Mouse (Mus musculus) embryonic facial prominence, embryonic 15.5 days (tissue): Measurements from ENCODE around the gene Tmem184b. TPM values are rescaled to one million over a fixed set of nuclear protein-coding genes. Genes with fewer than 3 reads are reported as not detected.

Source experiments
- ATAC-seq: fragments of 200-750 bp; cut with Nextera tagmentation; 2 replicates; pipeline ENCODE4 v1.8.0; 2017; ENCODE audit warnings: low read depth, moderate TSS enrichment; ENCODE audit not compliant: insufficient number of reproducible peaks, low FRiP score, low TSS enrichment
- H3K27ac ChIP-seq: fragments of 300-500 bp; sonication (generic); replicated peaks from 2 replicates; pipeline ENCODE4 v1.5.1; 2015; ENCODE audit warnings: mild to moderate bottlenecking, inconsistent platforms
- H3K27me3 ChIP-seq: fragments of 300-500 bp; sonication (generic); 2 replicates; pipeline ENCODE4 v1.6.1; 2015; ENCODE audit warnings: inconsistent platforms
- H3K36me3 ChIP-seq: fragments of 300-500 bp; sonication (generic); 2 replicates; pipeline ENCODE4 v1.6.1; 2015; ENCODE audit warnings: mild to moderate bottlenecking, inconsistent platforms
- H3K4me1 ChIP-seq: fragments of 300-500 bp; sonication (generic); 2 replicates; pipeline ENCODE4 v1.6.1; 2015; ENCODE audit warnings: inconsistent platforms
- H3K4me2 ChIP-seq: fragments of 300-500 bp; sonication (generic); replicated peaks from 2 replicates; pipeline ENCODE4 v1.6.1; 2015; ENCODE audit warnings: mild to moderate bottlenecking, inconsistent platforms
- H3K4me3 ChIP-seq: fragments of 300-500 bp; sonication (generic); replicated peaks from 2 replicates; pipeline ENCODE4 v1.5.1; 2015; ENCODE audit warnings: mild to moderate bottlenecking, inconsistent platforms
- H3K9ac ChIP-seq: fragments of 300-500 bp; sonication (generic); 2 replicates; pipeline ENCODE4 v1.6.1; 2015; ENCODE audit warnings: inconsistent platforms
- H3K9me3 ChIP-seq: fragments of 300-500 bp; sonication (generic); replicated peaks from 2 replicates; pipeline ENCODE4 v1.6.1; 2016; ENCODE audit warnings: inconsistent platforms
- WGBS: fragments of 180-500 bp; shearing (Covaris S2); methylation state at CpG from one replicate; pipeline ENCODE4 v1.1.7; 2015; 5-methylcytosine and 5-hydroxymethylcytosine counted together
- polyA plus RNA-seq: library from polyadenylated mRNA; unstranded; fragments of >200 nt; fragmentation: Nextera tagmentation; extraction: Ambion mirVana; gene quantifications from 2 replicates; pipeline ENCODE4 v1.2.1, GENCODE M21; 2015

Gene Tmem184b
- 87.4 and 92.8 TPM in 2 replicates for polyA plus RNA-seq

DNA sequence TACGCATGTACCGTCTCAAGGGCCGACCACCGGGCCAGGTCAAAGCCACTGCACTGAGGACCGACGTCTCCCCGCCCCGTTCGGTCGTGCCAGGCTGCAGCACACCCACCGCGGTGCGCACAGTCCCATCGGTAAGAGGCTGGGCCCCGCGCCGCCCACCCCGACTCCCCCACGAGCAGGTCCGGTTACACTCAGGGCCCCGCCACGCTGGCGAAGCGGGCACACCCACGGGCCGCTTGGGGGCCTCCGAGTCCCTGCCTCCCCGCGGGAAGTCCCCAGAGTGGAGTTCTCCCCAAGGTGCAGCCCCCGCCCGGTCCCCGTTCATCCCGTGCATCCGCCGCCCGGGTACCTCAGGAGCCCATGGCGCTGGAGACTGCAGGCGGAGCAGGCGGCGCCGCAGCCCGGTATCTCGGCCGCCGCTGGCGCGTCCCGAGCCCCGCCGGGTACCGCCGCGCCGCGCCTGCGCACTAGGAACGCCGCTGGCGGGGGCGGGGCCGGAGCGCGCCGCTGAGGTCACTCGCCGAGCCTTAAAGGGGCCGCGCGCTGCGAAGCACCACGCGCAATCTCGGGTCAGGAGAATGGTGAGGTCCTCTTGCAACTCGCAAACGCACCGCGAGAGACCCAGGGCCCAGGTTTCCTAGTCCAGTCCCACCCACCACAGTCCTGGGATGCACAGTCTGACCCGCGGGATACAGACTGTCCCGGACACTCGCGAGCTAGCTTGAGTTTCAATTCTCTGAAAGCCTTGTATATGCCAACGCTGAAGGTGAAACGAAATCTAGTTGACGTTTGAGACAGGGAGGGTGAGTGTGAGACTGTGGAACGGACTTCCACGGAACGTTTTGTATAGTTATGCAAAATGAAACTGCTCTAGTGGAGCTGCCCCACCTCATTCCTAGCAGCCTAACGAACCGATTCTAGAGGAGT, at the start of gene Tmem184b:
Tmem184b (minus strand) TSS at position 734 of the 927 bp plus-strand sequence.
- Histone ChIP-seq H3K4me1 (peaks cover 57% of the 10 kb centered on the region), H3K27me3 (no peaks in the 10 kb centered on the region), H3K9ac (peak within 1 kb of the TSS; percentile 61), H3K27ac (peak within 1 kb of the TSS; percentile 81), H3K36me3 (0 out of 2 replicates have a peak, but pooled peaks cover 9% of the 10 kb centered on the region), H3K4me3 (peak within 1 kb of the TSS; percentile 62), H3K4me2 (peak within 1 kb of the TSS; percentile 76), H3K9me3 (no peaks in the 10 kb centered on the region)
- peak; percentile 88 for ATAC-seq
- WGBS: under 1% methylated on average over 86 of the region's 90 CpGs

- no peaks in the 10 kb centered on the region for H3K9me3 ChIP-seq
- no peaks in the 10 kb centered on the region for H3K27me3 ChIP-seq
- H3K36me3 ChIP-seq: no peaks in the 10 kb centered on the region
- no peak overlapping the region for H3K4me2 ChIP-seq
- WGBS: 94% methylated on average over 3 of the region's 3 CpGs
- no peak overlapping the region for H3K4me3 ChIP-seq
- H3K9ac ChIP-seq: no peak overlapping the region
- H3K4me1 ChIP-seq: peaks cover 18% of the 10 kb centered on the region
- no peak for ATAC-seq
- H3K27ac ChIP-seq: no peak overlapping the region
Observed at GRCm38 (mm10) chr15:79448041-79448440, 44.7 kb upstream of the Tmem184b start.

GRCm38 (mm10) chr15:79445786-79446654, 42.7 kb upstream of the Tmem184b start:
- no peaks in the 10 kb centered on the region for H3K36me3 ChIP-seq
- H3K4me1 ChIP-seq: peaks cover 29% of the 10 kb centered on the region
- H3K27me3 ChIP-seq: no peaks in the 10 kb centered on the region
- H3K4me3 ChIP-seq: no peak overlapping the region
- no peak overlapping the region for H3K9ac ChIP-seq
- no peak for ATAC-seq
- no peak overlapping the region for H3K27ac ChIP-seq
- 83% methylated on average over 8 of the region's 8 CpGs for WGBS
- H3K4me2 ChIP-seq: no peak overlapping the region
- H3K9me3 ChIP-seq: no peaks in the 10 kb centered on the region

DNA sequence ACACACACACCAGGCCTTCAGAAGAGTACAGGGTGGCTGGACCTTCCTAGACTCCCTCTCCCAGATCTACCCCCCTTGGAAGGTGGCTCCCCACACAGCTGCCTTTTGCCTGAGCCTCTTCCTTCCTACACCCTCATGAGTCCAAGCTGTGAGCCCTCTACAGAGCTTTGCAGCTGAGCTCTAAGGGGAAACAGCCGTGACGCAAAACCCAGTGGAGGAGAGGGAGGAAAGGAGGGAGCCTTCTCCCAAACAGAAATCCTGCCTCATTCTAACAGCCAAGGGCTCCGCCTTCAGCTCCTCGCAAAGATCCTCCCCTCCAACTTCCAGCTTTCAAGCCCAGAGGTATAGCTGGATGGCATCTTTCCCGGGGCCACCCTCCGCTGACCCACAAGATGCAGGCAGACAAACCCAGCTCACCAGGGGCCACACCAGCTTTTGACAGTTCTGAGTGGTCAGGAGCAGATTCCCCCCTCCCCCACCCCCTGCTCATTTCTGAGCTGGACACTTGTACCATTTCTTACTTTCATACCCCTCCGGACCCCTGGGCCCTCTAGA, 40.6 kb upstream of the Tmem184b start:
- WGBS: 50% methylated on average over 7 of the region's 7 CpGs
- no peak overlapping the region for H3K27ac ChIP-seq
- H3K4me3 ChIP-seq: no peak overlapping the region
- H3K36me3 ChIP-seq: no peaks in the 10 kb centered on the region
- H3K27me3 ChIP-seq: no peaks in the 10 kb centered on the region
- ATAC-seq: no peak
- peaks cover 49% of the 10 kb centered on the region for H3K4me1 ChIP-seq
- H3K9ac ChIP-seq: no peak overlapping the region
- no peaks in the 10 kb centered on the region for H3K9me3 ChIP-seq
- no peak overlapping the region for H3K4me2 ChIP-seq

DNA sequence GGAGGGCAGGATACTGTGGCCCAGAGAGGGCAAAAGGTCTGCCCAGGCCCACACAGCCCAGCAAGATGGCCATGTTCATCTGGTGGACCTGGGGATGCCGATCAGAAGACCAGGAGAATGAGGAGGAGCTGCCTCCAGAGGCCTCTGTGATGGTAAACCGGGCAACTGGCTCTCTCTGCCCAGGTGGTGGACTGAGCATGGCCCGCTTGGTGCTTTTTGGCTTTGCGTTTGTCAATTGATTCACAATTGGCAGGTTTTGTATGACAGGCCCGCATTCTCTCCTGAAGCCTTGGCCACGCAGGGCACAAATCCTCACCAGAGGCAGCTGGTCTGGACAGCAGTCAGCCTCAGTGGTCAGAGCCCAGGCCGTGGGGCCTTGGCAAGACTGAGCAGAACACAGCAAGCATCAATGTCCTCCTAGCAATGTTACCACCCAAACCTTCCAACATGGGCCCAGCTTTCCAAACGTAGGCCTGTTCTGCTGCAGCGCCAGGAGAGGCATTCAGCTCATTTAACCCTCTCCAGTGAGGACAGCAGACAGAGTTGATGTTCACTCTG, 39.7 kb upstream of the Tmem184b start:
- Histone ChIP-seq H3K27me3 (no peaks in the 10 kb centered on the region), H3K9me3 (no peaks in the 10 kb centered on the region), H3K27ac (0 out of 2 replicates have a peak overlapping the region, but pooled peaks have one; percentile 95), H3K36me3 (peaks cover 6% of the 10 kb centered on the region; the same call in 1 of the 2 replicates), H3K9ac (no peak overlapping the region), H3K4me2 (no peak overlapping the region), H3K4me3 (no peak overlapping the region), H3K4me1 (peaks cover 58% of the 10 kb centered on the region)
- ATAC-seq: no peak
- 79% methylated on average over 9 of the region's 9 CpGs for WGBS

DNA sequence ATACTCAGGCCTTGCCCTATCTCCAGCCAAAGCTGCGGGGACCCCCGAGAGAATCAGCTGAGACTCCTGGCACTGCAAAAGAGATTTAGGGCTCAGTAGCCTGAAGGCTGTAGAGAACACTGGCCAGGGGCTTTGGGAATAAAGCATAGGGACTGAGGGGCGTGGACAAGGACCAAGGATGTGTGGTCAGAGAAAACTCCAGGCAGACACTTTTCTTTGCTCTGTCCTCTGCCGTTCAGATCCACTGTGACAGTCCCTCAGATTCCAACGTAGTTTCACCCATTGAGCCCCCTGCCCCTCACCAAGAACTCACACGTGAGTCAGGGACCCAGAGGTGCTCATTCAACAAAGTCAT, 38.9 kb upstream of the Tmem184b start:
- peak overlapping the region; percentile 94 for H3K4me3 ChIP-seq
- H3K27me3 ChIP-seq: no peaks in the 10 kb centered on the region
- H3K9me3 ChIP-seq: no peaks in the 10 kb centered on the region
- ATAC-seq: no peak
- peak overlapping the region; percentile 68 for H3K4me2 ChIP-seq
- H3K9ac ChIP-seq: peak overlapping the region; percentile 95
- WGBS: 5% methylated on average over 6 of the region's 6 CpGs
- peak overlapping the region; percentile 95 for H3K27ac ChIP-seq
- peaks cover 14% of the 10 kb centered on the region for H3K36me3 ChIP-seq
- H3K4me1 ChIP-seq: peaks cover 66% of the 10 kb centered on the region

DNA sequence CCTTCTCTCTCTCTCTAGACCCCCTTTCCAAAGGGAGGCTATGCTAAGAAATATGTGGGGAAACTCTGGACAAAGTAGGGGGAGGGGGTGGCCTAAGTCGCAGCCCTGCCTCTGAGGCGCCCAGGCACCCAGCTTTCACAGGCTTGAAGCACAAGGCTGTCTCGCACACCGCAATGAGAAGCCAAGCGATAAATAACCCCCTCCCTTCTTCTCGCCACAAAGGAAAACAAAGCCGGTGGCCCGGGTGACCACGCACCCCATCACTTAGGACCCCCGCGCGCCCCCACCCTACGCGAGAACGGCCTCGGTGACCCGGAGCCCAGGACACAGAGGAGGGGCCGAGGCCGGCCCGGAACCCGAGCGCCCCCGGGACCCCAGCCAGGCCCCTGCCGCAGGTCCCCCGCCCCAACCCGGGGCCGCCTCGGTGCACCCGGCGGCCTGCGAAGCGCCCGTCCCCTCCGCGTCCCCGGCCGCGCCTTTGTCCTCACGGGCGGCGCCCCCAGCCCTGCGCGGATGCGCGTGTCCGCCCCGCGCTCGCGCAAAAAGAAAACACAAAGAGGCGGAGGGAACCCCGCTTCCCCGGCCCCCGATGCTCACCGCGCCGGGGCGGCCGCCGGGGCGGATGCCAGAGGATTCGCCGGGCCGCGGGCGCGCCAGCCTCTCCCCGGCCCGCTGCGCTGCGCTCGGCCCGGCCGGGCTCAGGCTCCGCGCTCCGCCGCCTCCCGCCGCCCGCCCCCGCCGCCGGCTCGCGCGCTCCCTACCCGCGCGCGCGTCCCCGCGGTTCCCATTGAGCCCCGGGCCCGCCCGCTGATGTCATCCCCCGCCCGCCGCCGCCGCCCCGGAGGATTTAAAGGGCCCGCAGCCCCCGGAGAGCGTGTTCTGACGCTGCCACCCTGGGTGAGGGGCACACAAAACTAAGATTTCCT, 38.2 kb upstream of the Tmem184b start:
- no peaks in the 10 kb centered on the region for H3K9me3 ChIP-seq
- H3K27ac ChIP-seq: peak overlapping the region; percentile 95
- peak overlapping the region; percentile 95 for H3K9ac ChIP-seq
- peaks cover 71% of the 10 kb centered on the region for H3K4me1 ChIP-seq
- H3K4me3 ChIP-seq: peak overlapping the region; percentile 94
- no peaks in the 10 kb centered on the region for H3K27me3 ChIP-seq
- peak; percentile 66 for ATAC-seq
- WGBS: under 1% methylated on average over 75 of the region's 107 CpGs
- peak overlapping the region; percentile 68 for H3K4me2 ChIP-seq
- H3K36me3 ChIP-seq: peaks cover 20% of the 10 kb centered on the region

DNA sequence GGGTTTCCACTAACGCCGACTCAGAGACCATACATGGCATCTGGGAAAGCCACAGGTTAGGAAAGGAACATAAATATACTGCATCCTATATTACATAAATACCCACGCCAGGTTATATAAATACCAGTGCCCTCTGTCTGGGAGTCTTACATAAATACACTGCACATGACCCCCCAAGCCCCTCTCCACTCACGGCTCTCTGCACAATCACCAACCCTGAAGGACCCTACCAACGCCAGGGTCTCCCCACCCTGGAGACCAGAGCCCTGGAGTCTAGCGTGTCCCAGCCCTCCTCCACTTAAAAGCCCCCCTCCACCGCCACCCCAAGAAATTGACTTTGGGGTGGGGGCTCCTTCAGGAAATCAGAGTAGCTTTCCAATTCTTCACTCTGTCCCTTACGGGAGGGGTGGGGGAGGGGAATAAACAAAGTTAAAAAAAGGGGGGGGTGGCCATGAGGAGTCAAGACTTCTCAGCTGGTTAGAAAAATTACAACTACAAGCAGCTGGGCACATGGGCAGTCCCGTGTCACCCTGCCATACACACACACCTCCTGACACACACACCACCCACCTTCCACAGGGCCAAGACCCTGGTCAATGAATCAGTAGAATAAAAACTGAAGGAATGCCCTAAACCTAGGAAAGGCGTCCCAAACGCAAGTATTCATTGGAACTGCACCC, 37.4 kb upstream of the Tmem184b start:
- Histone ChIP-seq H3K36me3 (peaks cover 28% of the 10 kb centered on the region), H3K9me3 (no peaks in the 10 kb centered on the region), H3K4me3 (peak overlapping the region; percentile 94), H3K27me3 (no peaks in the 10 kb centered on the region), H3K9ac (peak overlapping the region; percentile 95), H3K4me1 (peaks cover 79% of the 10 kb centered on the region), H3K4me2 (peak overlapping the region; percentile 68), H3K27ac (peak overlapping the region; percentile 95)
- 11% methylated on average over 11 of the region's 11 CpGs for WGBS
- ATAC-seq: 0 out of 2 replicates have a peak, but pooled peaks have one; percentile 8

- no peaks in the 10 kb centered on the region for H3K9me3 ChIP-seq
- H3K36me3 ChIP-seq: peaks cover 33% of the 10 kb centered on the region
- WGBS: 71% methylated on average over 4 of the region's 4 CpGs
- H3K9ac ChIP-seq: peak overlapping the region; percentile 95
- peak overlapping the region; percentile 68 for H3K4me2 ChIP-seq
- ATAC-seq: no peak
- H3K27ac ChIP-seq: 0 out of 2 replicates have a peak overlapping the region, but pooled peaks have one; percentile 95
- H3K4me1 ChIP-seq: peaks cover 82% of the 10 kb centered on the region
- H3K27me3 ChIP-seq: no peaks in the 10 kb centered on the region
- peak overlapping the region; percentile 94 for H3K4me3 ChIP-seq
Observed at GRCm38 (mm10) chr15:79440223-79440622, 36.9 kb upstream of the Tmem184b start.
